Mouse (Mus musculus) neural tube, embryonic 11.5 days (tissue): Measurements from ENCODE around the gene Vmn1r119. TPM values are rescaled to one million over a fixed set of nuclear protein-coding genes. Genes with fewer than 3 reads are reported as not detected.
"Not testable (repeated sequence)": the region's sequence is repeated elsewhere in the genome, so short reads cannot be mapped to it uniquely, and the experiment has no call there.

ENCODE experiments used
- ATAC-seq: fragments of 200-750 bp; cut with Nextera tagmentation; 2 replicates; pipeline ENCODE4 v1.8.0; 2017; ENCODE audit warnings: moderate number of reproducible peaks, mild to moderate bottlenecking, moderate TSS enrichment, moderate library complexity; ENCODE audit not compliant: insufficient read depth, low FRiP score, low TSS enrichment
- DNase-seq: peaks from one replicate; pipeline ENCODE4 v3.0.0-alpha.2; 2015; ENCODE audit warnings: low spot score
- H3K27ac ChIP-seq: fragments of 300-500 bp; sonication (generic); 2 replicates; pipeline ENCODE4 v1.5.1; 2014; ENCODE audit warnings: low read depth, mild to moderate bottlenecking, low read length
- H3K27me3 ChIP-seq: fragments of 300-500 bp; sonication (generic); 2 replicates; pipeline ENCODE4 v1.6.1; 2014; ENCODE audit warnings: mild to moderate bottlenecking, low read length, mixed read lengths; ENCODE audit not compliant: control insufficient read depth, insufficient read depth
- H3K36me3 ChIP-seq: fragments of 300-500 bp; sonication (generic); 2 replicates; pipeline ENCODE4 v1.6.1; 2014; ENCODE audit warnings: mild to moderate bottlenecking, low read length, moderate library complexity, mixed read lengths; ENCODE audit not compliant: control insufficient read depth, insufficient read depth
- H3K4me1 ChIP-seq: fragments of 300-500 bp; sonication (generic); 2 replicates; pipeline ENCODE4 v1.6.1; 2014; ENCODE audit warnings: low read length, mixed read lengths; ENCODE audit not compliant: control insufficient read depth, insufficient read depth
- H3K4me2 ChIP-seq: fragments of 300-500 bp; sonication (generic); 2 replicates; pipeline ENCODE4 v1.6.1; 2014; ENCODE audit warnings: low read depth, mild to moderate bottlenecking, moderate library complexity
- H3K4me3 ChIP-seq: fragments of 300-500 bp; sonication (generic); 2 replicates; pipeline ENCODE4 v1.5.1; 2014; ENCODE audit warnings: low read depth, low read length
- H3K9ac ChIP-seq: fragments of 300-500 bp; sonication (generic); 2 replicates; pipeline ENCODE4 v1.6.1; 2014; ENCODE audit warnings: mild to moderate bottlenecking, low read length
- H3K9me3 ChIP-seq: fragments of 300-500 bp; sonication (generic); 2 replicates; pipeline ENCODE4 v1.6.1; 2016; ENCODE audit warnings: low read length; ENCODE audit not compliant: control insufficient read depth
- WGBS: fragments of 180-500 bp; shearing (Covaris S2); extraction: QIAGEN DNeasy Blood & Tissue Kit; methylation state at CpG from one replicate; pipeline ENCODE4 v1.1.7; 2014; 5-methylcytosine and 5-hydroxymethylcytosine counted together
- polyA plus RNA-seq: library from polyadenylated mRNA; unstranded; fragments of >200 nt; fragmentation: Nextera tagmentation; extraction: Ambion mirVana; gene quantifications from 2 replicates; pipeline ENCODE4 v1.2.1, GENCODE M21; 2014

Vmn1r119 gene
- polyA plus RNA-seq, result not detected in 2 replicates

- not testable (repeated sequence) for DNase-seq, ATAC-seq, H3K4me1 ChIP-seq, H3K9me3 ChIP-seq, H3K4me3 ChIP-seq, H3K27ac ChIP-seq, H3K36me3 ChIP-seq, H3K27me3 ChIP-seq, H3K4me2 ChIP-seq, H3K9ac ChIP-seq
- no CpG with 5 or more reads among the region's 2 CpGs for WGBS
These were observed at the start of gene Vmn1r119 for GRCm38 (mm10) chr7:21012355-21012754. TSS of gene Vmn1r119 (minus strand) at chr7:21012455.

- not testable (repeated sequence) for H3K36me3 ChIP-seq, DNase-seq, H3K4me1 ChIP-seq, H3K4me3 ChIP-seq, H3K27ac ChIP-seq, H3K27me3 ChIP-seq, H3K9ac ChIP-seq, ATAC-seq, H3K9me3 ChIP-seq, H3K4me2 ChIP-seq
- WGBS, result 73% methylated on average over 1 of the region's 1 CpGs
These were observed 41.4 kb upstream of the Vmn1r119 start, which contains the start of gene Vmn1r120 for GRCm38 (mm10) chr7:21053684-21054083. TSS of gene Vmn1r120 (minus strand) at chr7:21053784.

Other genes with a start within 250 kb of the Vmn1r119 start
- gene Vmn1r112, start 241.3 kb downstream of the Vmn1r119 start, polyA plus RNA-seq, result not detected in 2 replicates
- not detected in 2 replicates for gene Vmn1r113, start 225.2 kb downstream of the Vmn1r119 start, polyA plus RNA-seq
- gene Vmn1r114, start 200.3 kb downstream of the Vmn1r119 start, polyA plus RNA-seq, result not detected in 2 replicates
- gene Vmn1r115, start 167.5 kb downstream of the Vmn1r119 start, polyA plus RNA-seq, result not detected in 2 replicates
- gene Vmn1r116, start 140.2 kb downstream of the Vmn1r119 start, polyA plus RNA-seq, result not detected in 2 replicates
- gene Vmn1r117, start 128.3 kb downstream of the Vmn1r119 start, polyA plus RNA-seq, result not detected in 2 replicates
- not detected in 2 replicates for gene Vmn1r118, start 100.1 kb downstream of the Vmn1r119 start, polyA plus RNA-seq
- gene Vmn1r120, start 41.3 kb upstream of the Vmn1r119 start, polyA plus RNA-seq, result not detected in 2 replicates
- not detected in 2 replicates for gene Vmn1r121, start 86.1 kb upstream of the Vmn1r119 start, polyA plus RNA-seq
- gene Vmn1r122, start 121.7 kb upstream of the Vmn1r119 start, polyA plus RNA-seq, result not detected in 2 replicates
- not detected in 2 replicates for gene Vmn1r123, start 149.7 kb upstream of the Vmn1r119 start, polyA plus RNA-seq
- gene Gm5157, start 178.0 kb upstream of the Vmn1r119 start, polyA plus RNA-seq, result not detected in 2 replicates
- gene Vmn1r124, start 248.2 kb upstream of the Vmn1r119 start, polyA plus RNA-seq, result not detected in 2 replicates